Mouse (Mus musculus): ENCODE data around the gene Cmss1.

DNA sequence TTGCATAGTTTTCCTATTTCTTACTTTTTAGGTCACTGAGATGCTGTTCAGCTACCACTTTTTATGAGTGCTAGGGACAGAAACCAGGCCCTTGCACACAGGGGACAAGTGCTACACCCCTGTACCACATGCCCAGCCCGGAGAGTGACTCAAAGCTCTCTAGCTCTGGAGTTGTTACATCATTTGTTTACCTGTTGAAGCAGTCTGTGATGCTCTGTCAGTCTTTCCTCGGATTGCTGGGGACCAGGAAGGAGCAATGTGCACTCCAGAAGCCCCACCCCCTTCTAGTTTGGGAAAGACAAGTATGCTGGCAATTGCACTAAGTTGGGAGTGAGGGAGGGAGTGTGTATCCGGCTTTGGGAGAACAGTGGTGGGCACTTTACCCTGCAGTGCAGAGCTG is 257.0 kb downstream of the Cmss1 start:
- TF ChIP-seq GATA1 (IDR thresholded peaks at IDR 0.05; ENCODE audit: borderline replicate concordance, low read length), result no peak
- TF ChIP-seq FLI1 (IDR thresholded peaks at IDR 0.05; ENCODE audit: low read length), result no peak

Measured in megakaryocyte, embryonic 14.5 days (primary cell).